Mouse (Mus musculus): ENCODE results near the gene Lrrc4c.

DNA sequence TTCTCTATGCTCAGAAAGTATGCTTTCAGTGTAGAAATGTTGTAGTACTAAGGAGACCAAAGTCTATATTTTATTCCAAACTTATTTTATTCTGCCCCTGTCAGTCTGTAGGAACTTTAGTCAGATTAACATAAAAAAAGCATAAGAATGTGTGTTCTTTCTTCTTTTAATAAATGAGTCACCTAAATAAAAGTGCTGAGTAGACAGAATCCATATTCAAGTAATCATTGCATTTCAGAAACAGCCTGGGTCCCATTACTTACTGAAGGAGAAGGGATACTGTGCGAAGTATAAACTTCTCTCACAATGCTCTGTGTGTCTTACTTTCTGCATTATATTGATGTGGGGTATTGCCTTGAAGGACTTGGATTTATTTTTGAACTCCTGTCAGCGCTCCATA is 255.8 kb downstream of the Lrrc4c start:
- TF ChIP-seq POLR2A (IDR thresholded peaks at IDR 0.05; ENCODE audit: low read depth, low read length): no peak
- no peak for TF ChIP-seq ZMIZ1 (IDR thresholded peaks at IDR 0.05; ENCODE audit: low read depth, low read length)
- TF ChIP-seq ZNF384 (IDR thresholded peaks at IDR 0.05; ENCODE audit: low read depth, low read length): no peak
- TF ChIP-seq RCOR1 (conservative IDR thresholded peaks at IDR 0.05; ENCODE audit: low read depth, low read length): no peak
- no peak for TF ChIP-seq USF2 (conservative IDR thresholded peaks at IDR 0.05; ENCODE audit: low read depth, low read length)

Data from CH12.LX (cell line).